Mouse (Mus musculus) cortical plate, adult 2 months (tissue): Measurements from ENCODE around the gene Gm3646.

Source experiments
- CTCF ChIP-seq: fragments of 200-500 bp; IDR thresholded peaks from 2 replicates; pipeline ENCODE4 v1.5.1; 2011; ENCODE audit warnings: mild to moderate bottlenecking, control low read depth, low read length; ENCODE audit not compliant: insufficient read depth; ENCODE audit errors: extremely low read depth
- POLR2A ChIP-seq: fragments of 200-500 bp; IDR thresholded peaks from 2 replicates; pipeline ENCODE4 v1.6.1; 2011; ENCODE audit warnings: mild to moderate bottlenecking, low read length, control low read depth; ENCODE audit not compliant: insufficient read depth; ENCODE audit errors: extremely low read depth

GRCm38 (mm10) chr1:39824902-39825301 lies 19.8 kb upstream of the Gm3646 start:
- TF ChIP-seq CTCF (no peak), POLR2A (no peak)
